Mouse (Mus musculus) cortical plate, adult 2 months (tissue): ENCODE results near the gene Tent5c. TPM values are rescaled to one million over a fixed set of nuclear protein-coding genes. Genes with fewer than 3 reads are reported as not detected.

Experiments
- H3K27ac ChIP-seq: fragments of 200-500 bp; 2 replicates; pipeline ENCODE4 v1.5.1; 2012; ENCODE audit warnings: low read length, control low read depth, inconsistent platforms; ENCODE audit not compliant: insufficient read depth
- H3K4me1 ChIP-seq: fragments of 200-500 bp; 2 replicates; pipeline ENCODE4 v1.6.1; 2011; ENCODE audit warnings: low read length; ENCODE audit not compliant: control insufficient read depth, insufficient read depth
- H3K4me3 ChIP-seq: fragments of 200-500 bp; 2 replicates; pipeline ENCODE4 v1.5.1; 2011; ENCODE audit warnings: mild to moderate bottlenecking, low read length, control low read depth; ENCODE audit not compliant: insufficient read depth
- CTCF ChIP-seq: fragments of 200-500 bp; IDR thresholded peaks from 2 replicates; pipeline ENCODE4 v1.5.1; 2011; ENCODE audit warnings: mild to moderate bottlenecking, control low read depth, low read length; ENCODE audit not compliant: insufficient read depth; ENCODE audit errors: extremely low read depth
- POLR2A ChIP-seq: fragments of 200-500 bp; IDR thresholded peaks from 2 replicates; pipeline ENCODE4 v1.6.1; 2011; ENCODE audit warnings: mild to moderate bottlenecking, low read length, control low read depth; ENCODE audit not compliant: insufficient read depth; ENCODE audit errors: extremely low read depth
- polyA plus RNA-seq: library from polyadenylated mRNA; depleted of rRNA; stranded (reverse); fragments of >200 nt; gene quantifications from 2 replicates; pipeline ENCODE4 v1.2.3, GENCODE M21; 2012

The Tent5c gene
- polyA plus RNA-seq, 1 experiment = 1.0 TPM

DNA sequence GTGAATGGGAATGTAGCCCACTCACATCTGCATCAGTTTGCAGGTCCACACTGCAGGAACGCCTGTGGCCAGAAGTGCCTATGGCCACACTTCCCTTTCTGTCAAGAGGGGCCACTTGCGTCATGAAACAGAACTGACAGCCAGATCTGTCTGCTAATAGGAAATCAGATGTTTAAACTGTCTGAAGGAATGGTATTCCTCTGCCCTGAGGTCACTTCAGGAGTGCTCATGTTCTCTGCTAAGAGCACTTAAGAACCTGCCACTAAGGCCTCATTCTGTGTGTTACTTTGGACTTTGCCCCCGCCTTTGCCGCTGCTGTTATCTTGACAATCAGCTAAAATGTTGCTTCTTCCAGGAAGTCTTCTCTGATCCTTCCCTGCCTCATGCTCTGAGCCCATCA lies 48.4 kb downstream of the Tent5c start:
- no peak overlapping the region for H3K4me3 ChIP-seq
- no peak for TF ChIP-seq CTCF
- no peak for TF ChIP-seq POLR2A
- no peaks in the 10 kb centered on the region for H3K4me1 ChIP-seq
- peak overlapping the region; percentile 21; the same call in 1 of the 2 replicates for H3K27ac ChIP-seq

GRCm38 (mm10) chr3:100440009-100440408 lies 49.1 kb downstream of the Tent5c start:
- no peak overlapping the region for H3K27ac ChIP-seq

GRCm38 (mm10) chr3:100439088-100439487 lies 50.0 kb downstream of the Tent5c start:
- Histone ChIP-seq H3K4me1 (no peaks in the 10 kb centered on the region), H3K4me3 (no peak overlapping the region), H3K27ac (no peak overlapping the region)
- TF ChIP-seq POLR2A = no peak
- TF ChIP-seq CTCF = no peak

More at GRCm38 (mm10) chr3:100440009-100440408, 49.1 kb downstream of the Tent5c start:
- TF ChIP-seq POLR2A (no peak), CTCF (no peak)
- H3K4me3 ChIP-seq = no peak overlapping the region
- H3K4me1 ChIP-seq = no peaks in the 10 kb centered on the region

DNA sequence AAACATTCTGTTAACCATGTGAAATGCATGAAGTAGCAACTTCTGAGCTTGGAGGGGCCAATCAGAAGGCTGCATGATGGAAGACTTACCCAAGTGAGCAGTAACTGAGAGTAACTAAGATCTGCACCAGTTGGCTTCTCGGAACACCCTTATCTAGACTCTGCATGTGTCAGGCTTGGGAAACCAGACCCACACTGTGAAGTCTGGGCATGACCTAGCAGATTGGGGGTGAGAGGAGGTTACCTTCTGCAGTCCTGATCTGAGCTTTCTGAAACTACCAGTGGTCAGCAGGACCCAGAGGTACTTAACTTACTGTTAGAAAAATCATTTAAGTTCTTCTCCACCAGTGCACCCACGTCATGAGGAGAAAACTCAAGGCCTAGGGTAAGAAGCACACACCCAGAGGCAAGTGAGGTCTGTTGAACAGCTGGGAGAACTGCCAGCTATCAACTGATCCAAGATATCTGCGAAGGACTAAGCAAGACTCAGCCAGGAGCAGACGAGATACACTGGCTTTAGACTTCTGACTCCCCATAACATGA lies 50.6 kb downstream of the Tent5c start:
- TF ChIP-seq POLR2A = no peak
- TF ChIP-seq CTCF = no peak
- H3K4me3 ChIP-seq = no peak overlapping the region
- H3K27ac ChIP-seq = no peak overlapping the region
- no peaks in the 10 kb centered on the region for H3K4me1 ChIP-seq

DNA sequence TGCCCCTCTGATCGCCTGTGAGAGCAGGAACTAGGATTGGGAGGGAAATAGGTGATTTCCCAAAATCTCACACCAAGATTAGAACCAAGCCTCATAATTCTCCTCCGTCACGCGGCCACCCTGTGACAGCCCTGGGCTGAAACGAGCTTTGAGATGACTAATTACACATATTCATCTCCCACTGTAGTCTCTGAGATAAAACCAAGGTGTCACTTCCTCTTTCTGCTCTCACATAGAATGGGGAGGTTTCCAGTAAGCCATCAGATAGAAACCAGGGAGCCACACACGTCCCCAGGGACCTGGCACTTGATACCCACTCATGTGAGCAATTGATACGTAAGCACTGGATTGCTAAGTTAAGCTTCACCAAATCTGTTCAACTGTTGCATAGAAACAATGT lies 52.4 kb downstream of the Tent5c start:
- Histone ChIP-seq H3K4me3 (no peak overlapping the region), H3K4me1 (no peaks in the 10 kb centered on the region), H3K27ac (no peak overlapping the region)
- TF ChIP-seq CTCF = no peak
- TF ChIP-seq POLR2A = no peak

DNA sequence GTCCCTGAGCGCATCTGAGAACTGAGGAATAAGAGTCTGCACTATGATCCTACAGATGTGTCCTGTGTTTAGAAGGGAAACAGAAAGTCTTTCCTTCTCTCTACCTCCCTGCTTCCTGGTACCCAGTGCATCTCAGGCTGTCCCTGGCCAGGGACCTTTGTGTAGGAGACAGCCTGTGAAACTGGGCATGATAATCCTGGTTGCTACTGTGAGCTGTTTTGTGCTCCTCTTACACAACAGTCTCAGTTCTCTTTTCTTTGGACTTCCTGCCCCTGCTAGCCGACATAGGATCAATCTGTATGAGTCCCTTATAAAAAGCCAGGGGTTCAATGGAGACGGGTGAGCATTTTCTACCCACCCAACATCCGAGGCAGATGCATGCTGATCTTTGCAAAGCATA lies 57.4 kb downstream of the Tent5c start:
- no peaks in the 10 kb centered on the region for H3K4me1 ChIP-seq
- TF ChIP-seq POLR2A (no peak), CTCF (no peak)
- no peak overlapping the region for H3K4me3 ChIP-seq
- no peak overlapping the region for H3K27ac ChIP-seq

- no peak overlapping the region for H3K27ac ChIP-seq
Observed at GRCm38 (mm10) chr3:100430731-100431130, 58.4 kb downstream of the Tent5c start.

GRCm38 (mm10) chr3:100430101-100430500 lies 59.0 kb downstream of the Tent5c start:
- Histone ChIP-seq H3K27ac (peak overlapping the region; percentile 15; the same call in 1 of the 2 replicates), H3K4me1 (no peaks in the 10 kb centered on the region), H3K4me3 (no peak overlapping the region)
- TF ChIP-seq POLR2A (no peak), CTCF (no peak)

More at GRCm38 (mm10) chr3:100430731-100431130, 58.4 kb downstream of the Tent5c start:
- Histone ChIP-seq H3K4me3 (no peak overlapping the region), H3K4me1 (no peaks in the 10 kb centered on the region)
- no peak for TF ChIP-seq CTCF

GRCm38 (mm10) chr3:100429667-100430066 lies 59.5 kb downstream of the Tent5c start:
- TF ChIP-seq CTCF = no peak
- TF ChIP-seq POLR2A = no peak
- no peak overlapping the region for H3K4me3 ChIP-seq
- no peak overlapping the region; the same call in none of the 2 replicates for H3K27ac ChIP-seq
- no peaks in the 10 kb centered on the region for H3K4me1 ChIP-seq

GRCm38 (mm10) chr3:100427548-100427947 lies 61.6 kb downstream of the Tent5c start:
- Histone ChIP-seq H3K27ac (no peak overlapping the region), H3K4me3 (no peak overlapping the region), H3K4me1 (no peaks in the 10 kb centered on the region)
- TF ChIP-seq CTCF (no peak), POLR2A (no peak)
